Mouse (Mus musculus) brain, embryonic 14.5 days (tissue): ENCODE data around the gene Myo15b.

Experiments used
- CTCF ChIP-seq: fragments of 200-500 bp; IDR thresholded peaks from 2 replicates; pipeline ENCODE4 v1.5.1; 2012; ENCODE audit warnings: inconsistent platforms, mild to moderate bottlenecking, moderate library complexity, borderline replicate concordance; ENCODE audit not compliant: insufficient read depth, insufficient read length; ENCODE audit errors: extremely low read depth
- POLR2A ChIP-seq: fragments of 200-500 bp; IDR thresholded peaks from 2 replicates; pipeline ENCODE4 v1.6.1; 2012; ENCODE audit warnings: mild to moderate bottlenecking, inconsistent platforms, borderline replicate concordance; ENCODE audit not compliant: poor library complexity, insufficient read depth, insufficient read length, severe bottlenecking; ENCODE audit errors: extremely low read depth

- TF ChIP-seq CTCF (no peak), POLR2A (no peak)
Observed at GRCm38 (mm10) chr11:115857936-115858335, 270 bp upstream of the Myo15b start.
